Mouse (Mus musculus): ENCODE data around the gene Tmem60. TPM values are rescaled to one million over a fixed set of nuclear protein-coding genes. Genes with fewer than 3 reads are reported as not detected.

Gene Tmem60
- polyA plus RNA-seq (2012; rRNA removed): 1.0 and 1.5 TPM in 2 replicates

GRCm38 (mm10) chr5:20881915-20882800 is at the start of gene Tmem60, which contains the start of gene Phtf2:
TSS of gene Tmem60 (plus strand) at chr5:20882191.
TSS of gene Phtf2 (minus strand) at chr5:20882124.

Other genes starting within 250 kb of the Tmem60 start
- 0.36 and 0.52 TPM in 2 replicates for gene Phtf2, start 67 bp upstream of the Tmem60 start, polyA plus RNA-seq (2012; rRNA removed)
- 1.3 and 1.7 TPM in 2 replicates for gene Rsbn1l, start 74.2 kb downstream of the Tmem60 start, polyA plus RNA-seq (2012; rRNA removed)
- gene Ptpn12, start 173.7 kb downstream of the Tmem60 start, polyA plus RNA-seq (2012; rRNA removed): 5.8 and 7.8 TPM in 2 replicates